10 mouse cellular contexts compared by ENCODE assay signal in genomic region chr8:105949350-105949749, GRCm38 (mm10). TPM values are rescaled to one million over a fixed set of nuclear protein-coding genes. Genes with fewer than 3 reads are reported as not detected.
A peak's percentile ranks its signal among the peaks of the same experiment; 100 is the strongest.
DNase-seq lines count a peak whose midpoint lies in the region; ATAC-seq and TF ChIP-seq lines count a peak whose summit lies in the region.
"Had no signal": no experiment of that assay in that cellular context is flagged by ENCODE, and none has a peak within 500 bp of the region (broad histone marks: within the 10 kb centered on the region; RNA-seq: fewer than 3 reads in every experiment).

No protein-coding gene starts in this region.

- peaks cover 91% of the 10 kb centered on the region for H3K36me3 ChIP-seq in heart, postnatal 0 days (replicated peaks; ENCODE audit: control insufficient read depth, insufficient read depth, low read length)
- H3K36me3 ChIP-seq in thymus, adult 2 months (ENCODE audit: control insufficient read depth, insufficient read depth, low read length), result peaks cover 23% of the 10 kb centered on the region

- peaks cover 19% of the 10 kb centered on the region for H3K4me1 ChIP-seq in heart, postnatal 0 days (ENCODE audit: control insufficient read depth, insufficient read depth)
- no peaks in the 10 kb centered on the region for H3K4me1 ChIP-seq in thymus, adult 2 months (replicated peaks; ENCODE audit: control insufficient read depth, insufficient read depth, low read length)

- peak; percentile 34 for ATAC-seq in heart, postnatal 0 days (ENCODE audit: insufficient read depth, low read depth)

- WGBS in heart, postnatal 0 days, result 17% methylated on average over 10 of the region's 10 CpGs
- WGBS in thymus, adult 2 months, result 88% methylated on average over 10 of the region's 10 CpGs

- no peaks in the 10 kb centered on the region for H3K27me3 ChIP-seq in heart, postnatal 0 days (ENCODE audit: control insufficient read depth, insufficient read depth, low read length)
- no peaks in the 10 kb centered on the region for H3K27me3 ChIP-seq in thymus, adult 2 months (ENCODE audit: control insufficient read depth, insufficient read depth, low read length)
- H3K27me3 ChIP-seq: limb, embryonic 12.5 days had no signal

- H3K9me3 ChIP-seq in heart, postnatal 0 days (replicated peaks; ENCODE audit: control insufficient read depth, low read length), result no peaks in the 10 kb centered on the region
- H3K9me3 ChIP-seq: limb, embryonic 12.5 days had no signal

- no peak for TF ChIP-seq CTCF in heart, postnatal 0 days (IDR thresholded peaks at IDR 0.05; ENCODE audit: low read depth)
- TF ChIP-seq CTCF in thymus, adult 2 months (IDR thresholded peaks at IDR 0.05; ENCODE audit: borderline replicate concordance, control insufficient read depth, extremely low read depth, insufficient read depth, low read length, poor library complexity), result no peak

- H3K9ac ChIP-seq in heart, postnatal 0 days (replicated peaks; ENCODE audit: low read depth, low read length), result no peak overlapping the region
- H3K9ac ChIP-seq: limb, embryonic 12.5 days had no signal

- no peak overlapping the region for H3K4me2 ChIP-seq in heart, postnatal 0 days (ENCODE audit: low read depth, low read length)
- H3K4me2 ChIP-seq: limb, embryonic 12.5 days had no signal

- peak; percentile 95 for DNase-seq in heart, adult 11 months
- no peak for DNase-seq in heart, adult 8-10 months (ENCODE audit: low spot score)
- DNase-seq in retina, postnatal 1 day, result peak; percentile 29
- no peak for DNase-seq in retina, embryonic 14.5 days (ENCODE audit: low spot score)
- DNase-seq in heart, postnatal 0 days (ENCODE audit: low spot score), result peak; percentile 51
- DNase-seq in lung, postnatal 36 days, result peak; percentile 27
- DNase-seq in thymus, postnatal 0 days (ENCODE audit: low spot score), result no peak
- DNase-seq in thymus, adult 2 months, result no peak

- no peak overlapping the region for H3K4me3 ChIP-seq in heart, postnatal 0 days (ENCODE audit: low read depth, low read length)
- H3K4me3 ChIP-seq in thymus, adult 2 months (ENCODE audit: control insufficient read depth, insufficient read depth, low read length), result no peak overlapping the region
- H3K4me3 ChIP-seq: erythroblast, embryonic 14.5 days; limb, embryonic 12.5 days had no signal

- no peak for TF ChIP-seq EP300 in heart, postnatal 0 days (IDR thresholded peaks at IDR 0.05; ENCODE audit: low read depth)

- no peak overlapping the region for H3K27ac ChIP-seq in heart, postnatal 0 days (ENCODE audit: low read depth)
- H3K27ac ChIP-seq in thymus, adult 2 months (ENCODE audit: control insufficient read depth, insufficient read depth, low read length), result no peak overlapping the region
- H3K27ac ChIP-seq: limb, embryonic 12.5 days had no signal

- no peak for TF ChIP-seq POLR2A in thymus, adult 2 months (IDR thresholded peaks at IDR 0.05; ENCODE audit: control insufficient read depth, extremely low read depth, insufficient read depth, low read length, poor library complexity)

RNA-seq across cellular contexts. Expression of gene Lcat, which starts 6.2 kb away (rescaled TPM):
- total RNA-seq in heart, adult 8-10 months (2022), result 1 to 10 TPM in 1 of 4 experiments, under 1 TPM in 3; 0.34 to 1.7 (median 0.57) TPM
- total RNA-seq in heart, postnatal 0 days (2014; rRNA removed; ENCODE audit: low replicate concordance), result 0.93 TPM in 1 of 2 replicates, not detected in the other
- 0.51 and 0.56 TPM in 2 replicates for polyA plus RNA-seq in heart, postnatal 0 days (2015; fragmentation: Nextera tagmentation; extraction: Ambion mirVana)
- polyA plus RNA-seq in thymus, postnatal 0 days (2015; fragmentation: Nextera tagmentation; extraction: Ambion mirVana), result 0.40 and 0.62 TPM in 2 replicates
- 5.3 and 6.0 TPM in 2 replicates for polyA plus RNA-seq in thymus, adult 2 months (2012; rRNA removed)

RNA-seq across cellular contexts. Expression of gene Psmb10, which starts 11.1 kb away (rescaled TPM):
- 10 to 100 TPM; 54.6 to 72.9 (median 62.2) TPM for total RNA-seq in heart, adult 8-10 months (2022)
- total RNA-seq in heart, postnatal 0 days (2014; rRNA removed; ENCODE audit: low replicate concordance), result 77.8 and 87.4 TPM in 2 replicates
- polyA plus RNA-seq in heart, postnatal 0 days (2015; fragmentation: Nextera tagmentation; extraction: Ambion mirVana), result 95.3 and 101 TPM in 2 replicates
- 385 and 398 TPM in 2 replicates for polyA plus RNA-seq in thymus, postnatal 0 days (2015; fragmentation: Nextera tagmentation; extraction: Ambion mirVana)
- polyA plus RNA-seq in thymus, adult 2 months (2012; rRNA removed), result 375 and 484 TPM in 2 replicates

RNA-seq across cellular contexts. Expression of gene Ctrl, which starts 15.7 kb away (rescaled TPM):
- under 1 TPM in 1 of 4 experiments, not detected in 3; 0.44 TPM for total RNA-seq in heart, adult 8-10 months (2022)
- total RNA-seq in heart, postnatal 0 days (2014; rRNA removed; ENCODE audit: low replicate concordance), result not detected in 2 replicates
- 0.31 and 0.38 TPM in 2 replicates for polyA plus RNA-seq in heart, postnatal 0 days (2015; fragmentation: Nextera tagmentation; extraction: Ambion mirVana)
- 0.99 TPM in 2 replicates for polyA plus RNA-seq in thymus, postnatal 0 days (2015; fragmentation: Nextera tagmentation; extraction: Ambion mirVana)
- 6.9 and 8.4 TPM in 2 replicates for polyA plus RNA-seq in thymus, adult 2 months (2012; rRNA removed)
- polyA plus RNA-seq: erythroblast, embryonic 14.5 days had no signal

RNA-seq across cellular contexts. Expression of gene Slc12a4, which starts 16.5 kb away (rescaled TPM):
- 10 to 100 TPM; 39.9 to 50.4 (median 43.5) TPM for total RNA-seq in heart, adult 8-10 months (2022)
- 36.7 and 40.7 TPM in 2 replicates for total RNA-seq in heart, postnatal 0 days (2014; rRNA removed; ENCODE audit: low replicate concordance)
- polyA plus RNA-seq in heart, postnatal 0 days (2015; fragmentation: Nextera tagmentation; extraction: Ambion mirVana), result 32.8 and 34.9 TPM in 2 replicates
- 17.5 and 18.6 TPM in 2 replicates for polyA plus RNA-seq in thymus, postnatal 0 days (2015; fragmentation: Nextera tagmentation; extraction: Ambion mirVana)
- 69.3 TPM in 2 replicates for polyA plus RNA-seq in thymus, adult 2 months (2012; rRNA removed)

RNA-seq across cellular contexts. Expression of gene Dpep3, which starts 29.9 kb away (rescaled TPM):
- not detected for total RNA-seq in heart, adult 8-10 months (2022)
- total RNA-seq in heart, postnatal 0 days (2014; rRNA removed; ENCODE audit: low replicate concordance), result not detected in 2 replicates
- polyA plus RNA-seq in heart, postnatal 0 days (2015; fragmentation: Nextera tagmentation; extraction: Ambion mirVana), result not detected in 2 replicates
- polyA plus RNA-seq in thymus, postnatal 0 days (2015; fragmentation: Nextera tagmentation; extraction: Ambion mirVana), result not detected in 2 replicates
- 0.09 TPM in 1 of 2 replicates, not detected in the other for polyA plus RNA-seq in thymus, adult 2 months (2012; rRNA removed)
- polyA plus RNA-seq: erythroblast, embryonic 14.5 days; limb, embryonic 12.5 days had no signal

Comparison
In these comparisons a context has a peak if more than half of its experiments do, and no peak if none do; other contexts are left out.
1. DNase-seq: peak in heart, adult 11 months (single experiment), retina, postnatal 1 day (single experiment), heart, postnatal 0 days (single experiment) and lung, postnatal 36 days (single experiment); none in heart, adult 8-10 months (single experiment), retina, embryonic 14.5 days (single experiment), thymus, postnatal 0 days (single experiment) and thymus, adult 2 months (single experiment).